Mouse (Mus musculus): ENCODE results near the gene Gsg1l. TPM values are rescaled to one million over a fixed set of nuclear protein-coding genes. Genes with fewer than 3 reads are reported as not detected.
A peak's percentile ranks its signal among the peaks of the same experiment; 100 is the strongest.

Gsg1l gene
- total RNA-seq, 4 experiments from 2014 or later = 18.4 to 28.8 (median 21.1) TPM

DNA sequence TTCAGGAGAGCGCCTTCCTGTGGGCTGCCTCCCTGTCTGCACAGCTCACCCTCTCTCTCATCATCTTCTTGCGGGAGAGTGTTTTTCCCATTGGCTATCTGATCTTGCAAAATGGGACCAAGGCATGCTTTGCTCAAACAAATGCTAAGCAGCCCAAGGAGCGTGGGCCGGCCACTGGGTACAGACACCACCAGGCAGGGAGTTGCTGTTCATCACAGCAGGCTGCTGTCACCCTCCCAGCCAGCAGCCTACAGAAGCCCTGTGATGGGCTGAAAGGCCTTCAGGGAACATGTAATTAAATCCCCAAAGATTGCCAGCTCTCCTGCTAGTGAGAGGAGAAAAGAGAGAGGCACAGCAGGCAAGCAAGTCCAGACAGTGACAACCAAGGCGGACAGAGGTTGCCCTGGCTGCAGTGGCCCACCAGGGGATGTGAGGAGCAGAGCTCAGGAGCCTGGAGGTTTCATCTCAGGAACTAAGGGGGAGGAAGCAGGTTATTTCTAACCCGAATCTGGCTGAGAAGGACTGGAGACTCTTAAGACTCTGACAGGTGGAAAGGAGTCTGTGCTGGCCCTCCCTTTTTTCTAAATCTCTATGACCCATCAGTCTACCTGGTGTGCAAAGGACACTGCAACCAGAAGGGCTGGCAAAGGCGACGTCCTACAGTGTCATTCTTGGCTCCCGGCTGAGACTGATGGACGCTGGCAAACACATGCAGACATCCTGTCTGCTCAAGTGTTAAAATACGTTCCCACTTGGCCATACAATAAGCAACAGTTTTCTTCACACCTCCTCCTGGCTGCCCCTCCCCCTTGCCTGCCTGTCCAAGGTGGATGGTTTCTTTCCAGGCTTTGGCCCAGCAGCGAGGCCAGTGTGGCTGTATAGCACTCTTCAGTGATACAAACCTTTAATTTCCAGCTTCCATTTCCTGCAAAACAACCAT is 98.0 kb downstream of the Gsg1l start:
- peak; percentile 29 to 34 for DNase-seq (ENCODE audit: low spot score in 2 of 2)

DNA sequence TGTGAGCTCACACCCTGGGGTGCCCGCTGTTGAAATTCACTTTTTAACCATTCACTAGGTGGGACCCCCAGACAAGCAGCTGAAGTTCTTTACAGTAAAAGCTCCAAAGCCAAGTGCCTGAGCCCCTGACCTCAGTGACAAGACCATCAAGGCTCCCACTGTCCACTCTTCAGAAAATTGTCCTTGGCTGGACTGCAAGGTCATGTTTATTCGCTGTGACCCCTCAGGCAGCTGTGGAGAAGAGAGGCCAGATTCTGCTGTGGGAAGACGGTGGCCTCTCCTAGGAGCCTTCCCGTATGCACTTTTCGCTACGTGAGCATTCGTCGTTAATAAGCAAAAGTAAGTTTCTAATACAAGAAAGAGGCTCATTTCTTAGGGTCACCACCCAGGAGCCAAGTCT is 102.6 kb downstream of the Gsg1l start:
- no peak for DNase-seq (ENCODE audit: low spot score in 2 of 2)

DNA sequence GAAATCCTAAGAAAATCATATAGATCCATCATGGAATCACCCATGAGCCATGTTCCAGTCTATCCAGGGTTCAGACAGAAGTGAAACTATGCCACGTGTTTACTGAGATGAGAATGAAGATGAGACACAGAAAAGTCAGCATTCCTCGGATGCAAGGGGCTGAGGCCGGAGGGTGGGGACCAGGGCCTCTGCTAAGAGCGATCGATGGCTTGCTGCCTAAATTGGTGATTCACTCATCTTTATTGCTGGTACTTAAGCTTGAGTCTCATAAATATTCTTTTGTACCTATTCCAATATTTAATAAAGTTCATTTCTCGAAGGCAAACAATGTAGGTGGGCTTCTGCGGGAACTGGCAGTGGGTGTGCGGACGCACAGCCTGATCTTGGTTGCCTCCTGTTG is 105.5 kb downstream of the Gsg1l start:
- no peak for DNase-seq (ENCODE audit: low spot score in 2 of 2)

DNA sequence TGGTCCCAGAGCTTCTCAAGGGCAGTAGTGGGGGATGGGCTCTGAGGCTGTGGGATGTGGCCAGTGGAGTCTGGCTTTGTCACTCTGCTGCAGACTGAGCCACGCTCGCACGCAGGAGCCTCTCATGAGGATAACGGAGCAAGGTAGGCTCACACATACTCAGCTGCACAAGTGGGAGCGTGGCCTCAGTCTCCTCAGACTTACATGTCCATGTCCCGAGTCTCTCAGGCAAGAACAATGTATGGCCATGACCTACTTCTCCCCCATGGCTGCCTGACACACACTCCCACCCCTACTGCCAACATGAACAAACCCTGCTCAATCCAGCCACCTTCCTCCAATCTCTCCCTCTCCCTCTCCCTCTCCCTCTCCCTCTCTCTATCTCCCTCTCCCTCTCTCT is 106.8 kb downstream of the Gsg1l start:
- no peak for DNase-seq (ENCODE audit: low spot score in 2 of 2)

DNA sequence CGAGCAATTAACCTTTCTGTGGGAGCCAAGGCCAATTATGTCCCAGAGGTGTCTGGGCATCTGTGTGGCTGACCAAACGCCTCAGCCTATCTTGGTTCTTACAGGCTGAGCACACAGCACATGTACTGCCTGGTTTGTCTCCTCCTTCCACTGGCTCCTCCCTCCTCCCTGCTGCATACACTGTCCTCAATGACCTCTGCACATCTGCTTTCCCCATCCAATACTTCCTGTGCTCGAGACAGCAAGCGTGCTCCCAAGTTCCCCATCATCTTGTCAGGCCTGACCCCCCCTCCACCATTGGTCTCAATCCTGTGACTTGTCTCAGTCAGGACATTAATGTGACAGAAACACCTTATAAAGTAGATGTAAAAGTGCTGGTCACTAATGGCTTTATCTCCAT is 108.3 kb downstream of the Gsg1l start:
- DNase-seq (ENCODE audit: low spot score in 2 of 2) = no peak

DNA sequence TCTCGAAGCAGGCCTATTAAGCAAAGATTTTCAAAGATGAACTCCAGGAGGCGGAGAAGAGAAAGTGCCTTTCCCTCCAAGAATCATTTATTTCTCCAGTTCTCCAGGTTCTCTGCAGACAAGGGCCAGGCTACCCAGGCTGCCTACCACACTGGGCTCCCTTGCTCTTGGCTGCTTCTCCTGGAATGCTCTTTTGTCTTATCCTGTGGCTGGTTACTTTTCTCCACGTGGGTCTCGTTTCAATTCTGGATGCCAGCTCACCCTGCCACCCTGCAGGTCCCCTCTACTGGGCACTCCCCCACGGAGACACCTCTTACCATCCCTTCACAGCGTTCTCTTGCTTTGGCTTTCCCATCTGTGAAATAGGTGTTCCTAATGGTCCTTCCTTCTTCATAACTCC is 109.4 kb downstream of the Gsg1l start:
- DNase-seq (ENCODE audit: low spot score in 2 of 2) = no peak

DNA sequence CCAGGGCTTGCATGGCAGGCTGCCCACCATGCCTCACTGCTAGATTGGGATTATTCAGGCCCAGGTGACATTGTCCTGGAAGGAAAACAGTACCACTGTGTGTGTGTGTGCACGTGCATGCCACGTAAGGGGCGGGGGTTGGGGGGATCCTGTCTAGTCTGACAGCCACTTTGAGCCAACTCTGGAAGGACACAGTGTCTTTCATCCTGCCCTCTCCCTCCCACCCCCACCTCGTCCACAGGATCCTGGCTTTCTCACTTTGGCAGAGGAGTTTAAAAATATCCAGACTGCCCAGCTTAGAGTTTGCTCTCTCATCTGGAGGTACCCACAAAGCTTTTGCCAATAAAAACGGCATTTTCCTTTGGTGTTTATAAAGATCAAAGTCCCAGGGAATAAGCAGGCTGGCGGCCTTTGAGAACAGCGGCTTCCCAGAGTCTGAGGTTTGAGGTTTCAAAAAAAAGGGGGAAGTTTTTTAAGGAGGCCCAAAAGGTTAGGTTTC is 110.0 kb downstream of the Gsg1l start:
- no peak for DNase-seq (ENCODE audit: low spot score in 2 of 2)

DNA sequence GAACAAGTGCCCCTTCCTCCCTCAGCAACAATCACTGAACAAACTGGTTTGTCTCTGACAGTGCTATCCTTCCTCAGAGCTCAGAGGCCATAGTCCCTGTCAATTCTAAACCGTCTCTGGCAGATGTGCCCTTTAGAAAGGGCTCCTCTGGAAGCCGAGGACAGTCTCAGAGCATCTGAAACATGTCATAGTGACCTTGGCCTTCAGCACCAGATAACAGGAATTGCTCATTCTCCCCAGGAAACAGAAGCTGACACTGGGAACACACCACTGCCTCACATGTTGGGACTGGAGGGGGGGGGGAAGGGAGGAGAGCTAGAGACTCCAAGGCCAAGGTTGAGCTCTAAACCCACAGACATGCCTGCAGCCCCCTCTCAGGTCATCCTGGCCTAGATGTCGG is 113.1 kb downstream of the Gsg1l start:
- DNase-seq (ENCODE audit: low spot score in 2 of 2) = no peak

DNA sequence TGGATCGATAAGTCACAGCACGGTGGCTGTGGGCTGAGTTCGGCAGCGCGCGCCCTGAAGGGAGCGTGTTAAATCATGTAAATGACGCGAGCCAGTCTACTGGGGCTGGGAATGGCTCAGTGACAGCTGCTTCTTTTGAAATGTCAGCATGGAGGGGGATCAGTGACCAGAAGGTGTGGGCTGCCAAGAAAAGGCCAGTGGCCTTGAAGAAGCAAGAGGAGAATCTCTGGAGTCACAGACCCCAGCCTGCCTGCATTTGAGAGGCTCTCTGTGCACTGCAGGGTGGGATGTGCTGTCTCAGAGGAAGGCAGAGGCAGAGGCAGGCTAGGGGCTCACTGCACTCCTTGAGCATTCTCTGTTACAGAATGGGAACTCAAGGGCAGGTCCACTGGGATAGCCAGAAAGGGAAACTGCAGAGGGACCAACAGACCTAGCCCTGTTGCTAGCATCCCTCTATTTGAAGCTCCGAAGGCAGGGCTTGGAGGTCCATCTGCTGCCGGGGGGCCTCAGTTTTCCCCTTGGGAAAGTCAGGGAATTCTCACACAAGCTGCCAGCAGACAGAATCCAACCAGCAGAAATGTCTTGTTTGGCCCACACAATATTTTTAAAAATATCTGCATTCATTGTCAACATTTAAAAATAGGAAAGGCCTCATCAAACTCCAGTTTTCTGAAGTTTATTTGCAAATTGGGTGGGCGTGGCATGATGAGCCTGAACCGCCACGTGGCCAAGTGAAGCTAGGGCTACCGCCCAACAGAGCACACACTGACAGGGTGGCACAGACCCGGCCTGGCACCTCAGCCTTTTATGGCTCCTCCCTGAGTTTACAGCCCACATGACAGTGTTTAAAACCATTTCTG is 115.6 kb downstream of the Gsg1l start:
- DNase-seq (ENCODE audit: low spot score in 2 of 2) = no peak

DNA sequence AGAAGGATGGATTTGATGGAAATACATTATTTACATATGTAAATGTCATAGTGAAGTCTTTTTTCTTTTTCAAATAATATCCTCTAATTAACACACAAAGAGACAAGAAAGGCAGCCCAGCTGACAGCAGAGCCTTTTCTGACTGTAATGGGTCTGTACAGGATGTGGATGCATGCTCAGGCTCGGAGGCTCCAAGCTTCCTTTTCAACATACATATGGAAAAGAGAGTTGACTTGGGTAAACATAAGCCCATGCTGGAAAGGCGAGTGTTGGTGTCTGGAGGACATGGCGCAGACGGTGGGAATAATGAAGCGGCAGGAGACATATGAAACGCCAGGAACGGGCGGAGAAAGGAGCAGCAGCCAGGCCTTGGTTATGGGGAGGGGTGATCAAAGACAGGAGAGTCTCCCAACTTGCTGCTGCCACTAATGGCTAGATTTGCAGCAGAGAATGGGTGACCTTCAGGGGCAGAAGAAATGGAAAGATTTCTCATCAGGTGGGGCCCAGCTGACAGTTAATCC is 118.1 kb downstream of the Gsg1l start:
- DNase-seq (ENCODE audit: low spot score in 2 of 2) = no peak

DNA sequence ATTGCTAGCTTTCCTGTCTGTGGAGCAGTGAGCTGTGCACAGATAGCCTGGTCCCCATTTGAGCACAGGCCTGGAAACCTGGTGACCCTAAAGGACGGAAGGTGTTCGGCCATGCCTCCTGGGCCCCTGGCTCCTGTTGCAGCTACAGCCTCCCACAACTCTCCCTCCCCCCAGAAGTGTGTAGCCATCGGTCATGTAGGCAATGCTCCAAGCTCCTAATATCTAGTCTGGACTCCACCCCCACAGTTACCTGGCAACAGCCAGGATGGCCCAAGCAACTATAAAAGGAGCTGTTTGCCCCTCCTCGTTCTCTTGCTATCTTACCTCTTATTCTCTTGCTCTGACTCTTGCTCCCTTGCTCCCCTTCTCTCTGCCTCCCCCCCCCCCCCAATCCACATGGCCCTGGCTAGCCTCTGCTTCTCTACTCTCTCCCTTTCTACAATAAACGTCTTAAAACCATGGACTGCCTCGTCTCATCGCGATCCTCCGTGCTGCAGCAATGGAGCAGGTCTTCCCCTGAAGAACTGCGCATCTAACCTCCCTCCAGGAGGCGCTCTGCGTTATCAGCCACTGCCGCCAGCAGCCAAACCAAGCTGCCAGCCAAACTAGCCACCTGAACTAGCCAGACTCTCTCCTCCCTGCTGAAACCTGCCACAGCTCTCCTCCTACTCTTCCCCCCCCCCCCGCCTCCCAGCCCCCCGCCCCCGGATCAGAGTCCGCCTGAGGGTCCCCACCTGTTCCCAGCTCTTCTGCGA is 122.7 kb downstream of the Gsg1l start:
- no peak for DNase-seq (ENCODE audit: low spot score in 2 of 2)

DNA sequence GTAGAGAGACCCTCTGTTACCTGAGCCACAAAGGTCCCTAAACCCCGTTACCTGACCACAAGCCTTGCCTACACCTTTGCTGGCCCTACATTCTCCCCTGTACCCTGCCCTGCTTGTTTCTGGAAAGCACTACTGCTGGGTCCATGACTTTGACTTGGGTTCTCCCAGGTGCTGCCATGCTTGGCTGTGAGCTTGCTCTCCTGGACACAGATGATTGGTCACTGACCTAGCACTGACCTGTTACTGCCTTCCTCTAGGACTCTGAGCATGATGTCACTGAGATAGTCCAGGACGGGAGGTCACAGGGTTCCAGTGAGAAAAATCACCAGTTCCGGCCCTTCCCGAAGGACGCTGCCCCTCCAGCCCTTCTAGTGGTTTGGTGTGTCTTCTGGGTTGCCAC is 123.4 kb downstream of the Gsg1l start:
- DNase-seq (ENCODE audit: low spot score in 2 of 2) = no peak

DNA sequence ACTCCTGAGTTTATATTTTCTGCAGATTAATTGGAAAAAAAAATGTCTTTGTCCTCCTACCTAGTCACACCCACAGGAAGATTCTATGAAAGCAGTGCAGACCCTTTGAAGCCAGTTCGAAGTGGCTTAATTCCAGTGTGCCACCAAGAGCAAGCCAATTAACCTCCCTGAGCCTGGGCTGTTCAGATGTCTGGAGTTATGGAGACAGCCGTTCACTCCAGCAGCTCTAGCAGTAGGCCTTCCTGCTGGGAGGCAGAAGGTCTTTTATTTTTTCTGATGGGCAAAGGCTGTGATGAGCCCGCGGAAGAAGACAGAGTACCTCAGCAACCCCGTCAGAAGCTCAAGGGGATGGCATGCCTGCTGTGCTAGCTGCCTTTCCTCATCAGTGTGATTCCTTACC is 127.2 kb downstream of the Gsg1l start:
- no peak for DNase-seq (ENCODE audit: low spot score in 2 of 2)

DNA sequence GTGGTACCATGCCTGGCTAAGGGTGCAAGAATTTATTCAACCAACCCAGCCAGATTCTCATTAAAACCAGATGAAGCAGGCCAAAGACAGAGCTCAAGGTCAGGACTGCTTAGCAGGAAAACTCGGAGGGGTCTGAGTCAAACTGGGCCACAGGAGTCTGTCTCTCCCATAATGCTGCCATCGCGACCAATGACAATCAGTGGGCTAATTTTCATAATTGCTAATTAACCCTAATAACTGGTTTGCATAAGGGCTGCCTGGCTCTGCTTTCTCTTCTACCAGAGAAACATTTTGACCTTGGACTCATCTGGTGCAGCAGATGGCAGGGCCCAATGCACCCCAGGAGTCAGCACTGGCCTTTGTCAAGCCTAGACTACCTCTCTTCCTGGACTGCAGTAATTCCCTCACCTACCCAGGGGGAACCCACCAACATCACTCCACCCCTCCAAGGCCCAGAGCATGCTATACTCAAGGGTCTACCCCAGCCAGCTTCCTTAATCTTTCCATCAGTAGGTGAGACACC is 127.8 kb downstream of the Gsg1l start:
- DNase-seq (ENCODE audit: low spot score in 2 of 2) = no peak

DNA sequence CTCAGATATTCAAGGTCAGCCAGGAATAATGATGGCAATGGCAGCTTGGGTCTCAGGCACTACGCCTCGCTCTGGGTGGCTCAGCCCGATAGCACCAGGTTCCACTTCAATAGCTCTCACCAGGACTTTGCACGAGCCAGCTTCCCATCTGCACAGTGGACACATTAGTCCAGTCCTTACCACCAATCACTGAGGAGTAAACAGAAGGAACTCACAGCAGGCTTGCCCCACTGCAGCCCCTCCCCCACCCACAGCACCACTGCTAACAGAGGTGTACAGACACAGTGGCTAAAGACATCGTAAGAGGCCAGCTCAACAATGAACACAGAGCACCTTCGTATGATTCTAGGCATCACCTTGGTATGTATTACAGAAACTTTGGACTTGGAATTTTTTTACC is 128.4 kb downstream of the Gsg1l start:
- DNase-seq (ENCODE audit: low spot score in 2 of 2) = no peak

DNA sequence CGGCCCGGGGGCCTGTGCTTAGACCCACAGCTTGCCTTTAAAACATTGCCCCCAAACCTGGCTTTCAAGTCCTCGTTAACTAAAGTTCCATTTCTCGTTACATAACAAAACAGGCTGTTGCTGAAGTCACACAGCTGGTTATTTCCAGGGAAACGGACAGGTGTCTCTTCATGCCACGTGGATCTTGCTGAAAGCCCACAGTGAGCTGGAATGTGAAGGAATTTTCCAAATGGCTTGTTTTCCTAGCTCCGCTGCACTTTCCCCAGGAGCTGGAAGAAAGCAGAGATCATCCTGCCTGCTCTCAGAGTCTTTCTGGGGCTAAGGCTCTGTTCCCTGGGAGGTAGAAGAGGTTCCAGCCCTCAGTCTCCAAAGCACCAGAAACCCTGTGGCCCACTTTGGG is 130.3 kb downstream of the Gsg1l start:
- no peak for DNase-seq (ENCODE audit: low spot score in 2 of 2)

DNA sequence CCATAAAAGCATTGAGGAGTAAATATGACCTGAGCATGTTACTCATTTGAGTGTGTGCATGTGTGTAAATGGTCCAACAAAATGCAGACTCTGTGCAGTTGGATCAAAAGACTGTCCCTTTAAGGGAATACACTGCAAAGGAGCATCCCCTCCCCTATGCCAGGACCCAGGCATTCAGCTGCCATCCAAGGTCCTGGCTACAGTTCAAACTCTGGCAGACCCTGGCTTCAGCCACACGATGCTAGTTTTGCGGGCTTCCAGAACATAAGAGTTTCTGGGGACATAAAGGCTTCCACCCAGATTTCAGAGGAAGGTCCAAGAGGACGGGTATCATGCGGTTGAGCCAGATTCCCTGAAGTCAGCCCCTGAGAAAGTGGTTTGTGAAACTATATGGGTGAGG is 133.2 kb downstream of the Gsg1l start:
- no peak for DNase-seq (ENCODE audit: low spot score in 2 of 2)

DNA sequence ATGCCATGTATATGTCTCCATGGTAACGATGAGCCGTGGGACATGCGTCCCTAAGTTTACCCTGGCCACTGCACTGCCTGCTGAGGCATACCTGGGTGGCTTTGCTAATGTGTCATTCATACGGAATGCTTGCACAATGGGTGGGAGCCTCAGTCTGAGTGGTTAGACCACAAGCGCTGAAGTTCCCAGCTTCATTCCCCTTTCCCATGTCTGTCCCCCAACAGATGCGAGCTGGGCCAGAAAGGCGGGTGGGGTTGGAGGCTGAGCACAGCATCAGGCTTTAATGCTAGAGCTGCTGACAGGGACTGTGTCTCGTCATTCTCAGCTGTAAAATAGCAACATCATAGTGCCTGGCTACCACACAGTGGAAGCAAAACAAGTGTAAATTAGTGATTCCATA is 136.3 kb downstream of the Gsg1l start:
- DNase-seq (ENCODE audit: low spot score in 2 of 2) = no peak

DNA sequence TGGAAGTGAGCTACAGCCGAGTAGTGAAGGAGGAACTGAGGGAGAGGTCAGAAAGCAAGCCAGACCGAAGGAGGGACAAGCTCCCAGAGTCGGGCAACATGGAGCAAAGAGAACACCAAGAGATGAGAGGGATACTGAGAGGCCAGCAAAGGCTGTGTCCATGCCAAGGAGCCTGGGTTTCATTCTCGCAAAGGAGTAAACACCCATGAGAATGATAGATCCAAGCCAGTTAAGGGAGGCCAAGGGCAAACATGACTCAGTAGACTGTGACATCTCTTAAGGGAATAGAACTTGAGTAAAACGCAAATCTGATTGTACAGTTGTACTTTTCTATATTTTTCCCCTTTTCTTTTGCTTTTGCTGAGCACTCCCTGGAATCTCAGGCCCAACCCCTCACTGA is 137.6 kb downstream of the Gsg1l start:
- DNase-seq (ENCODE audit: low spot score in 2 of 2) = no peak

DNA sequence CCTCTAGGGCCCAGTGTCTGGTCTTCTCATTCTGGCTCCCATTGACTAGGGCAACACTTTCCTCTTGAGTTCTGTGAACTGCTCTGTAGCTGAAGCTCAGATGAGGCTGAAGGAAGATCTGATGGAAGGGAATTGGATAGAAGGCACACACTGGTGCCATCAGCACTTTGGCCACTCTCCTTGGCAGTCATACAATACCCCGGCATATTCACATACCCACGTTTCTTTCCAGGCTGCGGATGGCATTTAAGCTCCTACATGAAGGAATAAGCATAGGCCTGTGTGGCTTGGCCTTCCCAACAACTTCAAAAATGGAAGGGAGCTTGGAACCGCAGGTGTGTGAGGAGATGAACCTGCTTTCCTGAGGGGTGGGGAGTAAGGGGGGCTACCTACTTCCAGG is 138.7 kb downstream of the Gsg1l start:
- DNase-seq (ENCODE audit: low spot score in 2 of 2) = no peak

Data from layer of hippocampus, adult 8-10 months (tissue).